Mouse (Mus musculus) left cerebral cortex, postnatal 14 days (tissue): Measurements from ENCODE around the gene A730049H05Rik. TPM values are rescaled to one million over a fixed set of nuclear protein-coding genes. Genes with fewer than 3 reads are reported as not detected.

ENCODE experiments used
- DNase-seq, 2 experiments: peaks; one replicate each; pipeline ENCODE4 v3.0.0; 2021 to 2022; ENCODE audit warnings: low spot score in 2 of 2, mixed read lengths in 1 of 2
- intact Hi-C: fragments of 180-260 bp; cut with DNase I; formaldehyde crosslinking; loops from one replicate; pipeline ENCODE4 v1.15.1; 2025
- total RNA-seq, 2 experiments: library from RNA; stranded (reverse); gene quantifications; 2 replicates each; pipeline ENCODE4 v1.2.3; 2021

The A730049H05Rik gene
- total RNA-seq, 2 experiments from 2014 or later, result not detected

DNA sequence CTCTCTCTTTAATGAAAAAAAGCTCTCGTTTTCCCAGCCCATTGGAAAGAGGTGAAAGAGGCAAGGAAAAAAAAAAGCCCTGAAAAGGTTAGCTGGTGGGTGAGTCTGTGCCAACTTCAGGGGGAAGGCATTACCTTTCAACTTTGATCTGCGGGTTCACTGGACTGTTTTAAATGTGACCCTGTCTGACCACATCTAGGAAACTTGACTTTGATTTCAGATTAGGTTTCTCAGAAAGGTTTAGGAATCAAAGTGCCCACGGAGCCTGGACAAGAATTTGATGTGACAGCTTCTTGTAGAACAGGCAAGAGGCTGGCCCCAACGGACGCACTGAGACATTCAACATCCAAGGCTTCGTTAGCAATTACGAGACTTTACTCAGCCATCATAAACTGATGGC lies 7.7 kb downstream of the A730049H05Rik start:
- DNase-seq, result no peak

DNA sequence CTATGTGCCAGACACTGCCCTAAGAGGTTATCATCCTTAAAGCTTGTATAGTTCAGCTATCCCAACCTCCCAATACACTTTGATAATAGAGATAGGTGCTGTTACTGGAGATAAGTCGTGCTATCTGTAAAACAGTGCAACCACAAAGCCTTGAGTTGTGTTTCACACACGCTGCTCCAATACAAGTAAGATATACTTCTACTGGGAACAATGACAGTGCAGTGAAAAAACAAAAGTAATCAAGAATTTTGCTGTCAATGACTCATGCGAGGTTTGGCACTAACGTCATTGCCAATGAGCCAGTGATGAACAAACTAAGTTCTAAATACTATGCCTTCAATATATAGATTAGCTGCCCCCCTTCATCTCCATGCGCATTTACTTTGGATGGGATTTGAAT lies 10.3 kb downstream of the A730049H05Rik start:
- DNase-seq, result no peak
- intact Hi-C loops, result no loop called here

More for the DNA sequence above, 7.7 kb downstream of the A730049H05Rik start:
- intact Hi-C loops, result no loop called here

DNA sequence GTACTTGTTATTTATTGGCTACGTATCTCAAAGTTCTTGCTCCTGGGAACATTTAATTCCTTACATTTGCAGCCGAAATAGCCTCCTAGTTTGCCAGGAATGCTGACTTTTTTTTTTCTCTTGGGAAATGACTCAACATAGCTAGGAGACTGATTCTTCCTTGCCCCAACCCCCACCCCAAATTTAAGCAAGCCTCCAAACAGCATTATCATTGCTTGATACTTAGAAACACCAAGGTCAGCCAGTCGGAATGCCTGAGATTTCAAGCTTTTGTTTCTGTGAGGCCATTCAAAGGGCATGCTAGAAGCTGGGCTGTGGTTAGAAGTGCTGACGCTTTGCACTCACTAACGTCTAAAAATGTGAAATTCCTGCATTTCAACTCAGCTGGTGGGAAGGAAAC lies 11.1 kb downstream of the A730049H05Rik start:
- no peak for DNase-seq
- intact Hi-C loops, result no loop called here

DNA sequence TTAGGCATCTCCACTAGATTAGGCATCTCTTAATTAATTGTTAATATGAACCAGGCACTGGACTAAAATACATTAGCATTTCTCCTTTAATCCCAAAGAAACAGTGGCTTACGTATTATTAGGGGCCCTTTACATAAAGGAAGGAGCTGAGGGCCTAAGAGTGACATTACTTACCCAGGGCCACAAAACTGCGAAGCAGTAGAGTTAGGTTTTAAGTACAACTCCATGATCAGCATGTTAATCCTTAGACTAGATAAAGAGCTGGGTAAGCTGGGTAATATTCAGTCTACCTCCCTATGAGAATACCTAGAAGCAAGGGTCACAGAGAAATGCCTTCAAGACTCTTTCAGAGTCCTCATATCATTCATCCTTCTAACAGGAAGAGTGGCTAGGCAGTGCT lies 12.9 kb downstream of the A730049H05Rik start:
- intact Hi-C loops, result no loop called here
- no peak for DNase-seq

DNA sequence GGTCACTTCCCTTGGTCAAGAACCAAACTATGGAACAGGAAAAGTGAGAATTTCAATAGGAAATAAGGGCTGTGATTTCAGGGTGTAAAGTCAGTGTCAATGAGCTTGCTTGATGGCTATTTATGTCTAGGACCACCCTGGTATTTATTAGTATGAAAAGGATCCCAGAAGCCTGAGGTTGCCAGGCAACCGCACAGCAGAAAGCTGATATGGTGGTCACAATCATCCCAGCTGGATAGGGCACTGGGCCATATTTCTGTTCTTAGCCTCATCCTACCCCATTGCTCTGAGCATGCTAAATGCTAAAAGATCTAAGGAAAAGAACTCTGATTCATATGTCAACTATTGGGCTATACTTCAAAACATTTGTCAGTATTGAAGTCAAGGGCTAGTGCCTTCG lies 14.8 kb downstream of the A730049H05Rik start:
- DNase-seq, result no peak
- intact Hi-C loops, result no loop called here

DNA sequence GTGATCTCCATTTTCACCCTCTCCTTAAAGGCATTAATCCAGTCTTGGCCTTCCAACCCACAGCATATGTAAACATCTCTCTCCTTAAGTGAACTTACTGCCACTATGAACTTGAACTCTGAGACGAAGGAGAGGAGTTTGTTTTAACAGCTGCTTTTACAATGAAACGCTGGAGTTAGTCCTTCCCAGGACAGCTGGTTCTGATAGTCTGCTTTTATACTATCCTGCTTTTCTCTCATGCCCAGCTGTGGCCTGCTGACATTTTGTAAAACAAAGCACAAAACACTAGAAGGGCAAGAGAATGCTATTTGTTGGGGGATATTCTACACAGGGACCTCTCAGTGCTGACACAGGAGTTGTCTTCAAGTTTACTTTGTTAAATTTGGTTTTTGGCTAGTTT lies 25.7 kb downstream of the A730049H05Rik start:
- DNase-seq, result no peak
- intact Hi-C loops, result no loop called here

DNA sequence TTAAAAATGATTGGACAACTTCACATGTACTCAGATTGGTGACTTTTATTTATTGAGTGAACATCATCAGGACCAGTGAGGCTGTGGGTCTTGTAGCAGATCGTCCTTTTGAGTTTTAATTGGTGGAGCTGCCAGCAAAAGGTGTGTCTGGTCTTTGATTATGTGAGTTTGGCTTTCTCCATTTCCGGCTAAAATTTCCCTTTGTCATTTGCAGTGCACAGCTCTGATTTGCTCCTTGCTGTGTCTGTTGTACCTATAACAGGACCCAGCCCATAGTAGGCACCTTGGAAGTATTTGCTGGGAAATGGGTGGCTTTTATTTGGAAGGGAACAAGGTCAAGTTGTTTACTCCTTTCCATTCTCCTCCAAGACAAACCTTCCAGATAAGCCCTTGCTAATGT lies 27.2 kb downstream of the A730049H05Rik start:
- DNase-seq, result no peak
- intact Hi-C loops, result no loop called here

DNA sequence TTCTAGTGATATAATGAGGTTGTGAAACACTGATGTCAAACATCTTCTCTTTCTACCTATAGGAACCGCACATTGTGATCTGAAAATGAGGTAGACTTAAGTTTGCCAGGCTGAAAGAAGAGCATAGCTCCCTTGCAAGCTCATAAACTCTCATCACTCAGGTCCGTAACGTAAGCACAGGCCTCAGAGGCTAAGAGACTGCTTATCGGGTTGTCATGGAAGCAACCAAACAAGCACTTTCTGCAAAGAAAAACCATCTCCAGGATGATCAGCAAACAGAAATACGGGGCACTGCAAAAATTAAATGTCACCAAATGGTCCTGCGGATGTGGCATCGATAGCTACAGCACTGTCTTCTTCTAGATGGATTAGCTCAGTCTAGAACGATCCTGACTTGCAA lies 29.6 kb downstream of the A730049H05Rik start:
- DNase-seq, result no peak
- intact Hi-C loops, result no loop called here

DNA sequence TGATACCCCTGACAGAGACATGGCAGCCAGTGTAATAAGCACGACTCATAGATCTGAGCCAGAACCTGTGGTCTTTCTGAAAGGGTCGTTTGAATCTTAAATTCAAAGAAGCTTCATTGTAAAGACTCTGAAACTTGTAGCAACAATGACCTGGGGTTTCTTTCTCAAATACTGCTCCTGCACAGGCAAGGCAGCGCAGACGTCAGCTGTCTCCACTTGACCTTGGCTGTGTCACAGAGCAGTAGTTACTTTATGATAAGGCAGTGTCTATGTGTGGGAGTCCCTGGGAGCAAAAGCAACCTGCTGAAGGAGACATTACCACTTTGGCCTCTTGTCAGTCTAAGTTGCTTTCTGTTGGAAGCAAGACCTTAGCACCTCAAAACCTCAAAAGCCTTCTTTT lies 30.3 kb downstream of the A730049H05Rik start:
- intact Hi-C loops, result no loop called here
- DNase-seq, result no peak

DNA sequence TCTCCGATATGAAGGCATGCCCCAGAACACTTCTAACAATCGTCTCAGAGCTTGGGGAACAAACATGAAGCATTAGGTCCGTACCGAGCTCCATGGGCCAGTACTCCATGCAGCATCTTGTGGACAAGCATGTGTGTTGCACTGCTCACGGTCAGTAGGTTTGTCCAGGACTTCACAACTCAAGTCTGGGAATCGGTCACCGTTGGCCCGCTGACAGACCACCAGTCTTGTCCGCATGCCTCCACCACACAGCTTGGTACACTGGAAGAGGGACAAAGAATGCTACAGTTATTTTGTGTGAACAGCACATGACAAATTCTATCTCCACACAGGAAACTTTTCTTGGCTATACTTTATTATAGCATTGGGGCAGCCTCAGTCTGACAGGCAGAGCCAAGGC lies 32.9 kb downstream of the A730049H05Rik start:
- intact Hi-C loops, result no loop called here
- no peak for DNase-seq

DNA sequence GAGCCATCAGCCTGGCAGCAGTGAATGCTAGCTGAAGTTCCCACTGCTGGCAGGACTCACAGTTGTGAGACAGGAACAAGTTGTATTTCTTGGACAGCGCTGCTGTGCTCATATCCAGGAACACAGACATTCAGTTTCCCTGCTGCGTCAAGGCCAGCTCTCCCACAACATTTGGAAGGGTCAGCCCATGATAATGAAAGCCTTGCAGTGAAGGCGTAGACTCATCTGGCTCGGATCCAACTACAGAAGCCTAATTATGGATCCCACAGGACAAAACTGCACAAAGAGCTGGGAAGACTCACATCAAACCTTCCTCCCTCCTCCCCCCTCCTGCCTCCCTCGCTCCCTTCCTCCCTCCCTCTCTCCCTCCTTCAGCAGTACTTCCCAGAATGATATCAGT lies 34.0 kb downstream of the A730049H05Rik start:
- intact Hi-C loops, result no loop called here
- DNase-seq, result peak; percentile 77

DNA sequence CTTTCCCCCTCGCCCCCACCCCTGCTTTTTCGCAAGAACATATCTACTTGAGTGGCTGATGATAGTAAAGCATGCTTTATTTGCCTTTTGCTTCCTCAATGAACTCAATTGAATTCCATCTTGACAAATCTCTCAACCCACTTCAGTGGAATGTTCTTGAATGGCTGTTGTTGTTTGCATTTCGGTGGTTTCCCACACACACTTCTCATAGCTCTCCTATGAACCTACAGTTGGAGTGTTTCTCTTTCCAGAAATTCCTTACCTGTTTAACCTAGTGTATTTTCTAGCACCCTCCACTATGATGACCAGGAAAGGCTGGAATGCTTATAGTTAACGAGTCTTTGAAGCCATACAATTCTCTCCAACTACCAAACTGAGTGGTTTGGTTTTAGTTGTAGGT lies 38.6 kb downstream of the A730049H05Rik start:
- DNase-seq, result no peak
- intact Hi-C loops, result no loop called here

DNA sequence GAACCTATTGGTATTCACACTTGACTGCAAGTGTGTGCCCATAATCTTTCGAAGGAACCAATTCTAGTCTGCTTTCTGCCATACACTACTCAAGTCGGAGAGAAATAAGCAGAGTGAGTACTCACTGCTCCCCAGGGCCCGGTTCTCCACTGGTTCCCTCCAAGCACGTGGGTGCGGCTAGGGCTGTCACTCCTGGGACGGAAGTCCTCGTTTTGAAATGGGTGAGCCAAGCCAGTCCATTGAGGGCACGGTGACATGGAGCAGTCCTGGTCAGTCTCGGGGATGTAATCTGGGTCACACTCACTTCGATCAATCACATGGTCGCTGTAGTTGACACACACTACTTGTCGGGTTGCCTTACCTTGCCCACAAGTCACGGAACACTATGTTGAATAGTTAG lies 41.5 kb downstream of the A730049H05Rik start:
- intact Hi-C loops, result no loop called here
- DNase-seq, result no peak

DNA sequence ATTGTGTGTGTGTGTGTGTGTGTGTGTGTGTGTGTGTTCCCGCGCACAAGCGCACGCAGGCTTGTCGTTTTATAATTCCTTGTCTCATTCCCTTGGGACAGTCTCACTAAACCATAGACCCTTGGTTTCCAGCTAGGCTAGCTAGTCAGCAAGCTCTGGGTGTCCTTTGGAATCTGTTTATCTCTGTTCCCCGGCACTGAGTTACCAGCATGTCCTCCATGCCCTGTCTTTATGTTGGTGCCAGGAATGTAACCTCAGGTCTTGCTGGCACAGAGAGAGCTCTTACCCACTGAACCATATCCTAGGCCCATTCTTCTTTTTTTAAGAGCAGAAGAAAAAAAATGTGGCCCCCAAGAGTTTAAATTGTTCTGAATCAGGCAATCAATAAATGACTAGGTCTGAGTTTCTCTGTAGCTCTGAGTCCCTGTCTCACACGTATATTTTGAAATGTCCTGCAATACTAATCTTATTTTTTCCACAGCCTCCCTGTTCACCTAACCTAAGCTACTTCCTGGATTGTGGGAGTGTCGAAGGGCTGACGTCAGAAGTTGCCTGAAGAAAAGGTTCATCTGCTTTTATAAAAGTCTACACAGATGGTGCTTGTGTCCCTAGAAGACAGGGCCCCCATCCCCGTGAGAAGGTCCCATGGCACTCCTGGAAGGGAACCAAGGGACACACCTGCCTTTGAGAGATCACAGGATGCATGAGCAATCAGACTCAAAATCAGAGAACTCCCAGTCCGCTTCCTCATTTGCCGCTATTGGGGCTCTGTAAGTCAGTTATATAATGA lies 42.6 kb downstream of the A730049H05Rik start:
- DNase-seq, result no peak
- intact Hi-C loops, result no loop called here

DNA sequence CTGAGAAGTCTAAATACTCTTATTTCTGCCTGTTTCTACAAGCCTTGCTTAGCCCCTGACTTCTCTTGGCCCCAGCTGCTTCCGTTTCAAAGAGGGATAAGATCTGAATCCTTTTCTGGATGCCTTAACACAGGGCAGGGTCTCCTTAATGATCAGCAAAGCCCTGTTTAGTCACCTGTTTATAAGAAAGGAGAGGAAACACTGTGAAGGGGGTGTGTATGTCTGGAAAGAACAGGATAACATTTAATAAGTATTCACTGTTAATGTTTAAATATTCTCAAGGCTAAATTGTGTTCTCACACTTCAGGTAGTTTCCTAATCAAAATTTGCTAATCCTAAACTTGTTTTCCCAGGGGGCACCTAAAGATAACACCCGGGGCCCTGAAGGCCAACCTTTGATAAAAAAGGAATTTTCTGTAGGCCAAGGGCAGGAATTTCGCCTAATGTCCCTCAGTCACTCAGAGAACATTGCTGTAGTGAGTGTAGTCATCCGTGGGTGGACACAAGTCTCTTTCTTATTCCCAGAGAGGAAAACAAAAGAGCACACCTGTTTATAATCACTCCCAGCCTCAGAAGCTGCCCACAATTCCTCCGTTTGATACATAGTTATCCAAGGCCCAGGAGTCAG lies 44.1 kb downstream of the A730049H05Rik start:
- no peak for DNase-seq
- intact Hi-C loops, result no loop called here

DNA sequence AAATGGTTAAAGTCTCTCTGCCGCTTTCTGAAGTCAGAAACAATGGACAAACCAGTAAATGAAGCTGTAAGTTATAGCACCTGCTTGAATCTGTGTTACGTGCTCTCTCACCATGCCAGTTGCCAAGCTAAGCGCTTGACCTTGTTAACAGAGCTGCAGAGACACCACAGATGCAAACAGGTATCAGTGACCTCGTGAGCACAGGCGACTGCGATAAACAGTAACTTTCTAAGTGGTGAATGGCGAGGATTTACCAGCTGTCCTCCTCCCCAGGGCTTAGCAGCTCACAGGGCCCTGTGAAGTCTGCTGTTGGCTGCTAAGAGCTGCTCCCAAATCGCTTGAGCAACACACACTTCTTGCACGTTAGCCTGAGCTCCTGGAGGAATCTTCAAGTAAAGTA lies 46.3 kb downstream of the A730049H05Rik start:
- no peak for DNase-seq
- intact Hi-C loops, result no loop called here

DNA sequence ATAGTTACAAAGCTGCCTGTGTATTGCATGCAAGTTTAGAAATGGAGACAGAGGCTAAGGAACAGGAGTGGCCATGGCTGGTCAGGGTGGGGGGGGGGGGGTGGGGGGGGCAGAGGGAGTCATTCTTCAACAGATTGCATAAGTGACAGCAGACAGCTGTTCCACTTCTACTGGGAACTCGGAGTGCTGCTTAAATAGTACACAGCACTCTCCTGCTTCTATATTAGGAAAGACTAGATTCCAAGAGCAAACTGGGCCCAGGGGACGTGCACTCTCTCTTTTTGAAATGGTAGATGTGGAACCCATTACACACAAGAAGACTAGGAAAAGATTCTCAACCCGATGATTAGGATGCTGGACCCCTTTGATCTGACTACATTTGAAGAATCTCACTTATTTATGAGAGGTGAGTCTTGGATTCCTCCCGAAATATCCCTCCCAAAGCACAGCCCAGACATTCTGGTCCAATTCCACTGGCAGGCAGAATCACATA lies 52.9 kb downstream of the A730049H05Rik start, which contains the start of gene Gm15737:
TSS of gene Gm15737 (plus strand) at position 269 of the 493 bp plus-strand sequence.
- peak; percentile 31 to 60 for DNase-seq
- intact Hi-C loops, result no loop called here

DNA sequence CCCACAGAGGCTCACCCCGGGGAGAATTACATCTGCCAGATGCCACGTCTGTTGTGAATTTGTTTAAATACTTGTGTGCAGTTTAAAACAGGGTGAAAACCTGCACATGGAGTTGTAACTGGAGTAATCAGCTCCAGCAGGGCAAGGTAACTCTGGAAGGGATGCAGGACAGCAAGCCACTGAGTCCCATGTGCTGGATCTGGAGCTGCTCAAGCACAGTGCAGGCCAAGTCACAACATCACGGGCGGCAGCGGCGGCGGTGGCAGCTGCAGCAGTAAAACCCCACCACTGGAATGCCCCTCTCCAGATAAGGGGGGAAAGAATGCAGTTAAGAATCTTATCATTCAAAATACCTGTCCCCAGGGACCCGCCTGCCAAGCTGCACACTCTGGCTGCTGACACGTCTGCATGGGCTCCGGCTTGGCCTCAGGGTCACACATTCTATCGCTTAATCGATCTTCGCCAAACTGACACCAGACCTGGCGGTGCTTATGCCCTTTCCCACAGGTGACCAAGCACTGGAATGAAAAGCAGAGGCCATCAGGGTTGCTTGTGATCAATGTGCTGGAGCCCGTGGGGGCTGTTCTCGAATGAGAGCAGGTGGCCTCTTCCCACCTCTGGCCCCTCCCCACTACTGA lies 53.4 kb downstream of the A730049H05Rik start:
- no peak for DNase-seq
- intact Hi-C loops, result no loop called here

DNA sequence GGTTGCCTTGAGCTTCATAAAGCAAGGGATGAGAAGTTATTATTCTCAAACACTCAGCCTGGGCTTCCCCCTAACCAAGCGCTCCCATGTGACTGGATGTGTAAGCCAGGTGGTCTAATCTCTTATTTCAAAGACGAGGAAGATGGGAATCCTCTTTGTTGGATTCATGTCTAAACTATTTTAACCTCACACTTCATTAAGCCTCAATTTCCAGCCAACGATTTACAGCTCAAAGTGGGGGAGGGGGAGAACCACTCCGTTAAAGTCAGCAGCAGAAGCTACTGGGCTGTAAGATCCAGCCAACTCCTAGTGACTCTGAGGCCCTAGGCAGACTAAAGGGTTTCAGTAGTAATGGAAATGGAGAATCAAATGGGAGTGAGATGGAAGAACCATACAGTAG lies 55.5 kb downstream of the A730049H05Rik start:
- intact Hi-C loops, result no loop called here
- no peak for DNase-seq

DNA sequence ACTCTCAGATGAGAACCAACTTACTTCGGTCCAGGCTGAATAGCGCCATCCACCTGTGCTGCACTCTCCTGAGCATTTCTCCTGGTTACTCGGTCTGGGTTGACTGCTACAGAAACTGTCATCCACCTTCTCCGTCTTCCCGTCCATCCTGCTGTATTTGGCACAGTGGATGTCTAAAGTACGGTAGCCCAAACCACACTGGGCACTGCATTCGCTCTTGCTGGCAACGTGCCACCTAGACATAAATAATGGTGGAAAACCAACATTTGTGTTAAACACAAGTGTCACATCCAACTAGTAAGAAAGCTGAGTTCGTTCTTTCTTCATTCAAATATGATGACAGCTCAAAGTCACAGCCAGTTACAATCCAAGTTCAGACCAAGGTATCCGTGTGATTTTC lies 56.5 kb downstream of the A730049H05Rik start:
- DNase-seq, result no peak
- intact Hi-C loops, result no loop called here

DNA sequence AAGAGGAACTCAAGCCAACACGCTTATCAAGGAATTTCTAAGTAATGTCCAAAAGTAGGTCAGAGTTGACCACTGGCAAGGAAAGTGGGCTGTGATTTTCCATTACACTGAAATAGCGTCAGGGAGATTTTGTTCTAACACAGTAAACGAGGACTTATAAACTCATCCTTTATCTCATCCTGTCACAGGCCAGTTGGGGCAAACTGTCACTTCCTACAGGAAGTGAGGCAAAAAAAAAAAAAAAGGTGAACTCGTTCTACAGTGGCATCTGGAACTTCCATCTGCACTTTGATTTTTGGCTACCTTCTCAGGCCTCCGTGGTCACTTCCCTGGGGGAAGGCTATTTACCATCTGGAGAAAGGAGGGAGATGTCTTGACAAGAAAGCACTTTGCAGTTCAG lies 58.6 kb downstream of the A730049H05Rik start:
- intact Hi-C loops, result no loop called here
- DNase-seq, result no peak
